Mouse (Mus musculus) heart, adult 2 months (tissue): ENCODE measurements around the gene Cacna1g. TPM values are rescaled to one million over a fixed set of nuclear protein-coding genes. Genes with fewer than 3 reads are reported as not detected.

Experiments
- DNase-seq, 2 experiments: peaks; one replicate each; pipeline ENCODE4 v3.0.0; 2021
- H3K27ac ChIP-seq: fragments of 200-600 bp; 2 replicates; pipeline ENCODE4 v1.8.1; 2022
- H3K27me3 ChIP-seq: fragments of 200-500 bp; 2 replicates; pipeline ENCODE4 v1.6.1; 2012; ENCODE audit warnings: mild to moderate bottlenecking, low read length, inconsistent platforms, mixed read lengths; ENCODE audit not compliant: control insufficient read depth, insufficient read depth
- H3K36me3 ChIP-seq: fragments of 200-500 bp; 2 replicates; pipeline ENCODE4 v1.6.1; 2012; ENCODE audit warnings: low read length, inconsistent platforms; ENCODE audit not compliant: control insufficient read depth, insufficient read depth
- H3K4me1 ChIP-seq: fragments of 200-500 bp; 2 replicates; pipeline ENCODE4 v1.6.1; 2011; ENCODE audit warnings: low read length; ENCODE audit not compliant: control insufficient read depth, insufficient read depth
- H3K4me3 ChIP-seq: fragments of 200-600 bp; 2 replicates; pipeline ENCODE4 v1.8.1; 2022
- H3K79me2 ChIP-seq: fragments of 200-500 bp; replicated peaks from 2 replicates; pipeline ENCODE4 v1.6.1; 2012; ENCODE audit warnings: mild to moderate bottlenecking, inconsistent platforms, low read length, moderate library complexity, mixed read lengths; ENCODE audit not compliant: control insufficient read depth, insufficient read depth
- H3K9ac ChIP-seq: fragments of 200-500 bp; 2 replicates; pipeline ENCODE4 v1.6.1; 2012; ENCODE audit warnings: low read depth, mild to moderate bottlenecking, control low read depth, inconsistent platforms, low read length, mixed read lengths
- CTCF ChIP-seq: fragments of 200-600 bp; IDR thresholded peaks from 2 replicates; pipeline ENCODE4 v1.8.1; 2022; ENCODE audit warnings: antibody characterized with exemption, mild to moderate bottlenecking, moderate library complexity
- EP300 ChIP-seq: fragments of 200-500 bp; IDR thresholded peaks from 2 replicates; pipeline ENCODE4 v1.6.1; 2011; ENCODE audit warnings: low read depth, low read length, control low read depth; ENCODE audit not compliant: insufficient read depth
- POLR2A ChIP-seq: fragments of 200-500 bp; IDR thresholded peaks from 2 replicates; pipeline ENCODE4 v1.6.1; 2011; ENCODE audit warnings: mild to moderate bottlenecking, low read depth, low read length, control low read depth; ENCODE audit not compliant: insufficient read depth
- WGBS: fragments of 180-500 bp; shearing (Covaris S2); methylation state at CpG from one replicate; pipeline ENCODE4 v1.1.7; 2018; 5-methylcytosine and 5-hydroxymethylcytosine counted together
- intact Hi-C: fragments of 180-260 bp; cut with DNase I; formaldehyde crosslinking; loops from one replicate; pipeline ENCODE4 v1.15.1; 2025
- polyA plus RNA-seq: library from polyadenylated mRNA; depleted of rRNA; stranded (reverse); fragments of >200 nt; gene quantifications from 2 replicates; pipeline ENCODE4 v1.2.3, GENCODE M21; 2012; rRNA removed
- total RNA-seq, 2 experiments: library from RNA; stranded (reverse); gene quantifications; 2 replicates each; pipeline ENCODE4 v1.2.3; 2021

Cacna1g gene
- total and polyA plus RNA-seq, 3 experiments = 12.2 to 64.4 (median 12.9) TPM

- intact Hi-C loops = no loop called here
- H3K36me3 ChIP-seq = no peaks in the 10 kb centered on the region
- H3K4me1 ChIP-seq = no peaks in the 10 kb centered on the region
- no peak overlapping the region for H3K4me3 ChIP-seq
- 24% methylated on average over 5 of the region's 5 CpGs for WGBS
- H3K79me2 ChIP-seq = no peaks in the 10 kb centered on the region
- TF ChIP-seq POLR2A (no peak), CTCF (no peak), EP300 (no peak)
- no peaks in the 10 kb centered on the region for H3K27me3 ChIP-seq
- no peak overlapping the region for H3K27ac ChIP-seq
- no peak for DNase-seq
- H3K9ac ChIP-seq = no peak overlapping the region
Measured at GRCm38 (mm10) chr11:94370809-94371208, 103.2 kb downstream of the Cacna1g start.

GRCm38 (mm10) chr11:94369981-94370380 lies 104.0 kb downstream of the Cacna1g start:
- intact Hi-C loops = no loop called here
- WGBS = 79% methylated on average over 6 of the region's 6 CpGs

GRCm38 (mm10) chr11:94365340-94365739 lies 108.7 kb downstream of the Cacna1g start:
- no peak for TF ChIP-seq EP300
- TF ChIP-seq CTCF = no peak
- no peak for TF ChIP-seq POLR2A
- Histone ChIP-seq H3K36me3 (no peaks in the 10 kb centered on the region), H3K9ac (no peak overlapping the region), H3K4me1 (no peaks in the 10 kb centered on the region), H3K79me2 (no peaks in the 10 kb centered on the region), H3K27me3 (no peaks in the 10 kb centered on the region), H3K27ac (no peak overlapping the region), H3K4me3 (no peak overlapping the region)
- intact Hi-C loops = no loop called here
- no peak for DNase-seq
- WGBS = 43% methylated on average over 3 of the region's 3 CpGs

More at GRCm38 (mm10) chr11:94369981-94370380, 104.0 kb downstream of the Cacna1g start:
- no peak for TF ChIP-seq POLR2A
- TF ChIP-seq CTCF = no peak
- TF ChIP-seq EP300 = no peak
- H3K4me3 ChIP-seq = no peak overlapping the region
- H3K79me2 ChIP-seq = no peaks in the 10 kb centered on the region
- no peak for DNase-seq
- H3K27me3 ChIP-seq = no peaks in the 10 kb centered on the region
- no peak overlapping the region for H3K27ac ChIP-seq
- H3K4me1 ChIP-seq = no peaks in the 10 kb centered on the region
- H3K9ac ChIP-seq = no peak overlapping the region
- H3K36me3 ChIP-seq = no peaks in the 10 kb centered on the region

- Histone ChIP-seq H3K27ac (no peak overlapping the region), H3K9ac (no peak overlapping the region), H3K36me3 (no peaks in the 10 kb centered on the region), H3K27me3 (no peaks in the 10 kb centered on the region), H3K4me1 (no peaks in the 10 kb centered on the region), H3K79me2 (no peaks in the 10 kb centered on the region), H3K4me3 (no peak overlapping the region)
- DNase-seq = no peak
- intact Hi-C loops = no loop called here
- TF ChIP-seq CTCF = no peak
- TF ChIP-seq POLR2A = no peak
- no peak for TF ChIP-seq EP300
- 77% methylated on average over 7 of the region's 7 CpGs for WGBS
Measured at GRCm38 (mm10) chr11:94363690-94364089, 110.3 kb downstream of the Cacna1g start.

- no peak for DNase-seq
- WGBS = 89% methylated on average over 5 of the region's 5 CpGs
- TF ChIP-seq EP300 (no peak), POLR2A (no peak), CTCF (no peak)
- intact Hi-C loops = no loop called here
- no peak overlapping the region for H3K9ac ChIP-seq
- H3K27me3 ChIP-seq = no peaks in the 10 kb centered on the region
- no peak overlapping the region for H3K27ac ChIP-seq
- H3K4me3 ChIP-seq = no peak overlapping the region
- H3K36me3 ChIP-seq = no peaks in the 10 kb centered on the region
- no peaks in the 10 kb centered on the region for H3K79me2 ChIP-seq
- no peaks in the 10 kb centered on the region for H3K4me1 ChIP-seq
Measured at GRCm38 (mm10) chr11:94362101-94362500, 111.9 kb downstream of the Cacna1g start.

GRCm38 (mm10) chr11:94361166-94361870 lies 112.7 kb downstream of the Cacna1g start:
- TF ChIP-seq CTCF (no peak), EP300 (no peak), POLR2A (no peak)
- Histone ChIP-seq H3K79me2 (no peaks in the 10 kb centered on the region), H3K9ac (no peak overlapping the region), H3K27me3 (no peaks in the 10 kb centered on the region), H3K4me1 (no peaks in the 10 kb centered on the region), H3K4me3 (no peak overlapping the region), H3K36me3 (no peaks in the 10 kb centered on the region), H3K27ac (no peak overlapping the region)
- intact Hi-C loops = no loop called here
- no peak for DNase-seq
- WGBS = 89% methylated on average over 14 of the region's 14 CpGs

- Histone ChIP-seq H3K36me3 (no peaks in the 10 kb centered on the region), H3K79me2 (no peaks in the 10 kb centered on the region), H3K27me3 (no peaks in the 10 kb centered on the region; the same call in 1 of the 2 replicates), H3K4me1 (no peaks in the 10 kb centered on the region), H3K27ac (no peak overlapping the region), H3K9ac (no peak overlapping the region), H3K4me3 (no peak overlapping the region)
- DNase-seq = no peak
- no peak for TF ChIP-seq CTCF
- no peak for TF ChIP-seq EP300
- intact Hi-C loops = no loop called here
- 87% methylated on average over 12 of the region's 12 CpGs for WGBS
Measured at GRCm38 (mm10) chr11:94359168-94359567, 114.8 kb downstream of the Cacna1g start.

Other genes starting within 250 kb of the Cacna1g start
- gene Wfikkn2, start 228.2 kb downstream of the Cacna1g start, total RNA-seq = 1 to 10 TPM; 4.3 to 6.3 TPM
- 4.5 and 4.6 TPM in 2 replicates for gene Wfikkn2, start 228.2 kb downstream of the Cacna1g start, polyA plus RNA-seq
- gene Gm21885, start 192.3 kb downstream of the Cacna1g start, total RNA-seq = under 1 TPM; 0.30 to 0.44 TPM
- gene Gm21885, start 192.3 kb downstream of the Cacna1g start, polyA plus RNA-seq = not detected in 2 replicates
- 10 to 100 TPM; 32.1 to 36.0 TPM for gene Luc7l3, start 152.2 kb downstream of the Cacna1g start, total RNA-seq
- gene Luc7l3, start 152.2 kb downstream of the Cacna1g start, polyA plus RNA-seq = 8.1 and 17.2 TPM in 2 replicates
- 100 to 1,000 TPM; 254 to 285 TPM for gene Ankrd40, start 146.2 kb downstream of the Cacna1g start, total RNA-seq
- 287 and 346 TPM in 2 replicates for gene Ankrd40, start 146.2 kb downstream of the Cacna1g start, polyA plus RNA-seq
- 1 to 10 TPM; 1.6 to 2.3 TPM for gene Abcc3, start 81.2 kb downstream of the Cacna1g start, total RNA-seq
- gene Abcc3, start 81.2 kb downstream of the Cacna1g start, polyA plus RNA-seq = 1.8 and 2.0 TPM in 2 replicates
- gene Spata20, start 12.0 kb upstream of the Cacna1g start, total RNA-seq = under 1 TPM; 0.23 to 0.52 TPM
- gene Spata20, start 12.0 kb upstream of the Cacna1g start, polyA plus RNA-seq = 1.3 and 1.5 TPM in 2 replicates
- gene Epn3, start 25.8 kb upstream of the Cacna1g start, total RNA-seq = 10 to 100 TPM; 28.4 to 31.9 TPM
- 12.6 and 25.7 TPM in 2 replicates for gene Epn3, start 25.8 kb upstream of the Cacna1g start, polyA plus RNA-seq
- 1 to 10 TPM in 1 of 2 experiments, under 1 TPM in 1; 0.89 to 1.1 TPM for gene Mycbpap, start 47.5 kb upstream of the Cacna1g start, total RNA-seq
- 0.32 and 0.72 TPM in 2 replicates for gene Mycbpap, start 47.5 kb upstream of the Cacna1g start, polyA plus RNA-seq
- 10 to 100 TPM in 1 of 2 experiments, 1 to 10 TPM in 1; 9.3 to 12.6 TPM for gene Rsad1, start 75.1 kb upstream of the Cacna1g start, total RNA-seq
- gene Rsad1, start 75.1 kb upstream of the Cacna1g start, polyA plus RNA-seq = 13.7 and 14.1 TPM in 2 replicates
- 1 to 10 TPM; 1.7 to 2.1 TPM for gene Chad, start 90.8 kb upstream of the Cacna1g start, total RNA-seq
- gene Chad, start 90.8 kb upstream of the Cacna1g start, polyA plus RNA-seq = 8.7 and 16.2 TPM in 2 replicates
- 10 to 100 TPM; 19.8 to 26.4 TPM for gene Acsf2, start 127.7 kb upstream of the Cacna1g start, total RNA-seq
- 21.0 and 24.7 TPM in 2 replicates for gene Acsf2, start 127.7 kb upstream of the Cacna1g start, polyA plus RNA-seq
- 10 to 100 TPM; 31.5 to 32.0 TPM for gene Lrrc59, start 155.6 kb upstream of the Cacna1g start, total RNA-seq
- 25.3 and 31.9 TPM in 2 replicates for gene Lrrc59, start 155.6 kb upstream of the Cacna1g start, polyA plus RNA-seq
- 10 to 100 TPM; 54.9 to 59.5 TPM for gene Mrpl27, start 179.6 kb upstream of the Cacna1g start, total RNA-seq
- 67.0 and 74.1 TPM in 2 replicates for gene Mrpl27, start 179.6 kb upstream of the Cacna1g start, polyA plus RNA-seq
- not detected for gene Eme1, start 179.8 kb upstream of the Cacna1g start, total RNA-seq
- gene Eme1, start 179.8 kb upstream of the Cacna1g start, polyA plus RNA-seq = 0.12 and 0.14 TPM in 2 replicates
- gene Xylt2, start 203.3 kb upstream of the Cacna1g start, total RNA-seq = 1 to 10 TPM; 7.2 to 7.9 TPM
- gene Xylt2, start 203.3 kb upstream of the Cacna1g start, polyA plus RNA-seq = 11.6 and 12.1 TPM in 2 replicates
- not detected for gene Gm11541, start 230.3 kb upstream of the Cacna1g start, total RNA-seq
- not detected in 2 replicates for gene Gm11541, start 230.3 kb upstream of the Cacna1g start, polyA plus RNA-seq